Mouse (Mus musculus) layer of hippocampus, postnatal 14 days (tissue): ENCODE measurements around the gene Slco2a1. TPM values are rescaled to one million over a fixed set of nuclear protein-coding genes. Genes with fewer than 3 reads are reported as not detected.

Experiments used
- DNase-seq, 2 experiments: peaks; one replicate each; pipeline ENCODE4 v3.0.0; 2021 to 2022; ENCODE audit warnings: low spot score in 2 of 2, mixed read lengths in 1 of 2
- long read RNA-seq, 2 experiments: library from polyadenylated mRNA; stranded (forward); transcript quantifications; one replicate each; pipeline ENCODE4 v2.0.0; 2021
- total RNA-seq, 2 experiments: library from RNA; stranded (reverse); gene quantifications; 2 replicates each; pipeline ENCODE4 v1.2.3; 2021

The Slco2a1 gene
- total RNA-seq = 1 to 10 TPM; 5.3 to 5.8 TPM
- long read RNA-seq, experiment 1, partial matches to known transcripts = 4 of 7 reads
- long read RNA-seq, experiment 1, other reads (novel, unspliced or antisense) = 3 of 7 reads
- long read RNA-seq, experiment 2, full-length matches to known transcripts = 2 of 7 reads
- long read RNA-seq, experiment 2, partial matches to known transcripts = 3 of 7 reads
- long read RNA-seq, experiment 2, other reads (novel, unspliced or antisense) = 2 of 7 reads

DNA sequence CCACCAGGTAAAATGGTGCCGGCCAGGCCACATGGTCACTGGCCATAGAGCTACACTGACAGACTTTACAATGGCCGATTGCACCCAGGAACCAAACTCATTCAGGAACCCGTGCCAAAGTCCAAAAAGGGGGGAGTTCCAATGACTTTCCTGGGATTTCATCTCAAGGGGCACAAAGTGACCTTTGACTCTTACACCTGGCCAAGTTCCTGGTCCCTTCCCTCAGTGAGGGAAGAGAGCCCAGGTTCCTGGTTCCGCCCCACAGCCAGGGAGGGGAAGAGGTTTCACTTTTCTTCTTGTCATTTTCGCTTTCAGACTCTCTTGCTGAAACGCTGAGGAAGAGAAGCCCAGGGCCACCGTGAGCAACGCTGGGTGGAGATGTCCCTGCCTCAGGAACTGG is at the start of gene Slco2a1:
Gene Slco2a1, plus strand, starts transcription at position 251 of the 400 bp plus-strand sequence.
- no peak for DNase-seq

DNA sequence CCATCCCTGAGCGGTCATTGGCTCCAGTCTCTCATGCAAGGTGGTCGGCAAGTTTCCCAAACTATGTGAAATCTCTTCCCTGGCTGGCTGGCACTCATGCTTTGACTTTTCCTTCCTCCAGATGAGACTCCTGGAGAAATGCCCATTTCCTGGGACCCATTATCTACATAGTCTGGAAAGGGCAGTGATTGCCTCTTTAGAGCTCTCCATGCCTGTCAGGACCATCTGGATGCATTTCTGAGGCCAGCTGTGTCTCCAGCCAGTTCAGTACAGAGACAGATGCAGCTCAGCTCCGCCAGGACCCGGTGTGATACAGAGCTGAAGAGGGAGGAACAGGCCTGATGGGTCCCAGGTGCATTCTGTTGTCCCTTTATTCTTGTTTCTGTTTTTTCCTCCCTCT is 46.3 kb upstream of the Slco2a1 start:
- DNase-seq = no peak

DNA sequence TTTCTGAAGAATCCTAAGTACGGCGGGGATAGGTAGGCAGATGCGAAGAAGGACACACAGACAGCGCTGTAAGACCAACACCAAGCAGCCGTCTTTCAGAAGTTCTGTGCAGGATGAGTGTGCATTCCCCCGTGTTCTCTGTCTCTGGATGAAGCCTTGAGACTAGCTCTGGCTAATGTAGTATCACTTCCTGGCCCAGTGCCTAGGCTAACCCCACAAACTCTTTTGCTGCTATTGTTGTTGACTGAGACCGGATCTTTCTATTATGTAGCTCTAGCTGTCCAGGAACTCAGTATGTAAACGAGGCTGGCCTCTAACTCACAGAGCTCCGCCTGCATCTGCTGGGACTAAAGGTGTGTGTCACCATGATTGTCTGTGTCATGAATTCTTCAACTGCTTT is 43.6 kb upstream of the Slco2a1 start:
- DNase-seq = no peak

DNA sequence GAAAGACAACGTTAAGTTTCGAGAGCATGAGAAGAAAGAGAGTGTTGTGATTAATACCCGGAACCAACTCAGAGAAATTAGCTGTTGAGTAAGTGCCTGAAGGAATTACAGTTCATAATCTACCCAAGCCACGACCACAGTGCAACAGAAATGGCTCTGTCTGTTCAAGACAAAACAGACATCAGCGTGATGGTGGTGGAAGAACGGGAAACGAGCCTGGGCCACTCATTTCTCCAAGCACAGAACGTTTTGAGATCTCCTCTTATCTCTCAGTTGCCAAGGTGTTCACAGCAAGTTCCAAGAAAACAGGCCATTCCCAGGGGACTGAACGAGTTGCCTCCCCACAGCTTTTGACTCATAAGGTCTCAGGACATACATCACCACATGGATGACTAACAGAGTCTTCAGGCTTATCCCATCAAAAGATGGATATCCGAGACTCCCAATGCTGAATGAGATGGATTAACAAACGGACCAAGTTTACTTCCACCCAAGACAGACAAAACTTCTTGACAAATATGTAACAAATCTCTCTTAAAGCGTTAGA is 42.0 kb upstream of the Slco2a1 start:
- no peak for DNase-seq

DNA sequence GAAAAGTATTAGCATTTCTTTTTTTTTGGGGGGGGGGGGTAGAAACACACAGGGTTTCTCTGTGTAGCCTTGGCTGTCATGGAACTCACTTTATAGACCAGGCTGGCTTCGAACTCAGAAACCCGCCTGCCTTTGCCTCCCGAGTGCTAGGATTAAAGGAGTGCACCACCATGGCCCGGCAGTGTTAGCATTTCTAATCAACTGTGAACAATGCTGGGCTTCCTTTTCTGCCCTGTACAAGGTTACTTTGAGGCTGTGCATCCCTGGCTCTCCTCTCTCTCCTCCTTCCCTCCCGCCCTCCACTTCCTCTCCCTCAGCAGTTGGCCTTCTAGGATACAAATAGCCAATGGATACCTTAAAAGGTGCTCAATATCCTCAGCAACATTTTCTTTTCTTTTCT is 39.8 kb upstream of the Slco2a1 start:
- no peak for DNase-seq

DNA sequence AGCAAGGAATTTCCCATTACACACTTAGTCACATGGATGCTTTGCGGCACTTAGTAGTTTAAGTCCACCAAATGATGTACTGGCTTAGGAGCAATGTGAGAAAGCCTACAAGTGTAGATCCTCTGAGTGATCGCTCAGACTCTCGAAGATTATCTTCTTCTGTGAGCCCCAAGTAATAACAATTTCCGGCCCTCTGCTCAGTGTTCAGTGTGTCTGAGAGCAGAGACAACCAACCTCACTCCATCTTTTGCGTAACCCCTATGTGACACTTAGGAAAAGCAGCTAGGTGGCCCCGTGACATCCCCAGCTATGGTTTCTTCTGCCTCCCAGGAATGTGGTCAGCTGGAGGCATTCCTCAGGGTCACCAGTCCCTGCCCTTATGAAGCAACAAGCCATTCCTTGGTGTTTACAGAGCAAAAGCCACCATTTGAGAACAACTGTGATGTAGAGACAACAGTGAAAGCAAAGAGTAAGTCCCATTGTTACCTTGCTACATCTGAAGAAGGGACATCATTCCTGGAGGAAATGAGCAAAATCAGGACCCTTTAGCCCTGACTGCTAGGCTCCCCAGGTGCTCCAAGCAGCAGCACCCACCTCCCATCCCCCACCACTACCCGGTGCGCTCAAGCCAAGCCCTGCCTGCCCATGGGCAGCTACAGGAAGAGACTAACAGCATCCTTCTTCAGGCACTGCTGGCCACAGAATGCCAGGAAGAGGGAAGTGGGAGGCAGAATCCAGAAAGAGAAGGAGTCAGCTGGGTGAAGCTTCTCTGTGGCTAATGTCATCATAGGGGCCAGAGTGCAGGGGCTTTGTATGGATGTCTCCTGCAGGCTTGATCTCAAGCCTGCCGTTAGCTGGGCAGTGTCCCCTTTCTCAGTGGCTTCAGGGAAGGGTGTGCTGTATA is 37.2 kb upstream of the Slco2a1 start:
- no peak for DNase-seq

DNA sequence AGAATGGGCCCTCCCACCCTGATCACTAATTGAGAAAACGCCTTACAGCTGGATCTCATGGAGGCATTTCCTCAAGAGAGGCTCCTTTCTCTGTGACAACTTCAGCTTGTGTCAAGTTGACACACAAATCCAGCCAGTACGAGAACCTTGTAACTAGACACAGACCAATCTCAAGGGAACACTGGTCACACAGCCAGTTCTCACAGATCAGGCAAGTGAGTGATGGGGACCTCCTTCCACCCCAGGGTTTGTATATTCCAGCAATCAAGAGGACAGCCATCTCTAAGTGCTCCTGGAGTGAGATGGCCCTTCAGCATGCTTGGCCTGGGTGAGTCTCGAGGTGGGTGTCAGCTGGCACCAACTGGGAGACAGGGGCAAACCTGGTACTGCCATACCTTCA is 32.6 kb upstream of the Slco2a1 start:
- no peak for DNase-seq

DNA sequence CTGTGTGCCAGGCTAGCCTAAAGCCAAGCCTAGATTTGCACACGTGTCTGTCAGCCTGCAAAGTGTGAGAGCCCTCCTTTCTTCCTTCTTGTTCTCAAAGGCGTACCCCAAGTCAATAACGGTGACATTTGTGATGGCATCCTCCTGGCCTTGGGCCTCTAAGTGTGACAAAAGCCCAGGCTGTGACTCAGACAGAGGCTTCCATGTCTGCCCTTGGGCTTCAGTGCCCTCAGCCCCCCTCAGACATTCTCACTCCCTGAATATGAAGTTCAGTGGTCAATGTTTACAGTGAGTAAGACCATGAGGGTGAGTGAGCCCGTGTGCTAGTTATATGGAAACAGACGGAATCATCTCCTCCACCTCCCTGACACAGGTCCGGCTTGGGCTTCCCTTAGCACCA is 29.8 kb upstream of the Slco2a1 start:
- no peak for DNase-seq

DNA sequence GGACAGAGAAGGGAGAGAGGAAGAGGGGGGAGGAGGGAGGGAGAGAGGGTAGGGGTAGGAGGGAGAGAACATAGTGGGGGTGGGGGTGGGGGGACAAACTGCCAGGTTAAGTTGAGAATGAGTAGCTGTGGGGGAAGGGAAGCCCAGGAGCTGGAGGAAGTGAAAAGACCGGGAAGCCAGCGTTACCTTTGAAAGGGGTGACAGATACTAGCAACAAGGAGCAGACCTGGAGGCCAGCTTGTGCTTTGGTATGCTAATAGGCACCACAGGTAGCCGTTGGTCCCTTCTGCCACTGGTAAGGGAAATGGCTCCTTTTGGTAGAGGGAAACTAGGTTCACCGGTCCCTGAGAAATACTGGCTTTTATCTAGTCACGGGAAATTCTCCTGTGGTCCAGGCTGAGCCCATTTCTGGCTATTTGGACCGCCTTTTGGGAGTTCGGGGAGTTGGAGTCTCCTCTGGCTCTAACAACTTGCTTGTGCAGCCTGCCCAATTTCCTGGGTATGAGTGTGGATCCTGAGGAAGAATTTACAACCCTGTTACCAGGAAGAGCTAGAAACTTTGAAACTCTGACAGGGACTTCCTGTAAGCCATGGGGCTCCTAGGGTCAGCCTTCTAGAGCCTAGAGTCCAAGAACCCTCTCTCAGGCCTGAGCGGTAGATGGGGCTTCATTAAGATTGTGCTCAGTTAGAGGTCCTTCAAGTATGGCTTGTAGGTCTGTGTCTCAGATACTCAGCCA is 27.0 kb upstream of the Slco2a1 start:
- DNase-seq = no peak

DNA sequence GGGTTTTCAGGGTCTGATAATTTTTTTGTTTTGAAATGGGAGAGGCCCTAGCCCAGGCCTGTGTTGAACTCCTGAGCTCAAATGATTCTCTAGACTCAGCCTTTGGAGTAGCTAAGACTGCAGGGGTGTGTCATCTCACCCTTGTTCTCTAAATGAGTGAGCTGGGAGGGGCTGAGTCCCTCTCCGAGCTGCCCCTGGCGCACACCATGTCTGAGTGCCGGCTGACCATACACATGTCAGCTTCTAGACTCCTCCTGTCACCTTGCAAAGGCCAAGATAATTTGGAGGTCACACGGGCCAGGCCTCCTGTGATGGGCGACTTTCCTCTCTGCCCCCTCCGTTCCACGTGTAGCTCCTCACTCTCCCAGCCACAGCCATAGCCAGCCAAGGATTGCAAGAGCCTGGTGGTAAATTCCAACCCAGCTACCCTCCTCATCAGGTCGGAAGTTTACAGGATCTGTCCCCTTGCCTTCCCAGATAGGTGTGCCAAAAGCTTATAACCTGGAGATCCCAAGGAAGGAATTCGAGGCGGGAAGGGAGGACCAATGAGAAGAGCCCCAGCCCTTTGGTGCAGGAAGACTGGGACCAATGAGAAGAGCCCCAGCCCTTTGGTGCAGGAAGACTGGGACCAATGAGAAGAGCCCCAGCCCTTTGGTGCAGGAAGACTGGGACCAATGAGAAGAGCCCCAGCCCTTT is 26.3 kb upstream of the Slco2a1 start:
- no peak for DNase-seq

DNA sequence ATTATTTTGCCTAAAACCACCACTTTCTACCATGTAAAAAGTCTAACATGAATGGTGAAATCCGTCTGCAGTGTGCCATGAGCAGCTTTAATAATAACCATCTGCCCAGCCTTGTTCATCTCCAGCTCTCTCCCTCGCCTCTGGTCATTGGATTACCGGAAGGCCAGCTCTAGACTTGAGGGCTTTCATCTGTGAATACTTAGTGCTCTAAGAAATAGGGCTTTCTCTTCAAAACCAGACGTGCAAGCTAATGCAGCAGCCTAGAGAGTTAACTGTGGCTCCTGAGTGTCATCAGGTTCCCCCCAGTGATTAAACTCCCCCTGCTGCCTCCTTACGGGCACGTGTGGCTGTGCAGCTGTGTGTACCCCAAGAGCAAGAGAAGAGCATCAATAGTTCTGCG is 25.2 kb upstream of the Slco2a1 start:
- DNase-seq = no peak

DNA sequence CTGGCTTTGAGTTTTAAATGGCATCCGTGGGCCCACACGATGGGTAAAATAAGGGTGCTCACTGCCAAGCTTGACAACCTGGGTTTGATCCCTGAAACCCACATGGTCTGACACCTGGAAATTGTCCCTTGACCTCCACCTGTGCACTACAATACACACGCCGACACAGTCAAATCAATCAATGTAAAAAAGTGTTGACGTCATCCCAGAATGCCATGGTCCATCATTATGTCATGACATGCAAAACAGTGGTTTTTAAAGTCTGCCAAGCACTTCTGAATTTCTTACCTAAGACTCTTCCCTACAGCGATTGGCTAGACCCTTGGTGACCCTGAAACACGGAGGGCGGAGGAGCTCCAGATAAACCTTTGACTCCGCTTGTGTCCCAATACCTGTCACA is 23.9 kb upstream of the Slco2a1 start:
- DNase-seq = no peak

DNA sequence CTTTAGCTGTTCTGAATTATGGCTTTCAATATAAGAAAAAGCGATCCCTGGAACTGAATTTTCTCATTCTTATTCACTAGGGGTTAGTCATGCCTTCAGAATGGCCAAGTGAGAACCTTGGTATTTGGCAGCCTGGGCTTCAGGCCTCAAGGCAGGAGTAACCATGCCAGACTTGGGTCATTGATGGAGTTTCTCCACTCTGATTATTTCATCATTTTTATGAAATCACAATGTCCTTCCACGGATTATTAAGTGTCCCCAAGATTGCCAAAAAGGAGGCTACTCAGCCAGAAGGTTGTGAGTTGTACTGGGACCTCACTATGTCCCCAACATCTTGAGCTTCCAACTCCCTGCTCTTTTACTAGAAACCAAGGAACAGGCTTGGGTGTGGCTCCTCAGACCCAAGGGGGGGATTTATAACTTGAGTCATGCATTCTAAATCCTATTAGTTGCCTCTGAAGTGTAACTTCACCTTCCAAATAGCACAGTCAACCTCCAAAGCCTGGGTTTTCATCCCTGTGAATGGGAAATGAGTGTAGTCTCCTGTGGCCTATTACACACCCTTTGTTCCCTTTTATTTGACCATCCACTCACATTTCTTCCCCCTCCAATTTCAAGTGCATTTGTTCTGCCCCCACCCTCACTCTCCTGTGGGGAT is 16.0 kb upstream of the Slco2a1 start:
- no peak for DNase-seq

DNA sequence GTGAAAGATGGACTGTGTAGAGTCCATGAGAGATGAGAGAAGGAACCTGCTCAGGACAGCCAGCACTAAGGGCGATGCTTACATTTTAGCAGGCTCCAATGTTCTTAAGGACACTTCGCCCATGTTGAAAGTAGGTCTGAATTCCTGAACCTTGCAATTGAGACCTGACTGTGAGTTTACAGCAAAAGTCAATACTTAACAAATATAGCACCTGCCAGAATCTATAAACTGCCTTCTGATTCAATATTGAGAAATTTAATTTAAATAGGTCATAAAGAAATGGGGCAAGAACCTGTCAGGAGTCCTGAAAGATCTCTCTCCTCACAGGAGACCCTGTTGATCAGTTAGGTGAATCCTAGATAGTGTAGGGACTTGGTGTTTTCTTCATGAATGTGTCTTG is 12.6 kb upstream of the Slco2a1 start:
- DNase-seq = no peak

DNA sequence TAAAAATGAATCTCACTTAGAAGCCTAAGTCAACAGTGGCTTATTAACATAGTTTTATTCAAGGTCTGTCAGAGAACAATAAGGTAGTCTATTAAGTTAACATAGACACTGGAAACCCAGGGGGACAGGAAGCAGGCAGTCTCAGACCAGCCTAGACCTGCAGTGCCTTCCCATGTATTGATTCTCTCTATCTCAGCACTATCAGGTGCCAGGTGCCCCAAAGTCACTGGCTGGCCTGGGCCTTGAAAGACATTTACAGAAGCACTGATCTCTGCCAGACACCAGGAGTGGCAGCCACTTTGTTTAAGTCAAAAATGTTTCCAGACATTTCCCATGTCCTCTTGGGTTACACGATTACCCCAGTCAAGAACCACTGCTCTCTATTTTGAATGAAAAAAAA is 11.4 kb upstream of the Slco2a1 start:
- no peak for DNase-seq

DNA sequence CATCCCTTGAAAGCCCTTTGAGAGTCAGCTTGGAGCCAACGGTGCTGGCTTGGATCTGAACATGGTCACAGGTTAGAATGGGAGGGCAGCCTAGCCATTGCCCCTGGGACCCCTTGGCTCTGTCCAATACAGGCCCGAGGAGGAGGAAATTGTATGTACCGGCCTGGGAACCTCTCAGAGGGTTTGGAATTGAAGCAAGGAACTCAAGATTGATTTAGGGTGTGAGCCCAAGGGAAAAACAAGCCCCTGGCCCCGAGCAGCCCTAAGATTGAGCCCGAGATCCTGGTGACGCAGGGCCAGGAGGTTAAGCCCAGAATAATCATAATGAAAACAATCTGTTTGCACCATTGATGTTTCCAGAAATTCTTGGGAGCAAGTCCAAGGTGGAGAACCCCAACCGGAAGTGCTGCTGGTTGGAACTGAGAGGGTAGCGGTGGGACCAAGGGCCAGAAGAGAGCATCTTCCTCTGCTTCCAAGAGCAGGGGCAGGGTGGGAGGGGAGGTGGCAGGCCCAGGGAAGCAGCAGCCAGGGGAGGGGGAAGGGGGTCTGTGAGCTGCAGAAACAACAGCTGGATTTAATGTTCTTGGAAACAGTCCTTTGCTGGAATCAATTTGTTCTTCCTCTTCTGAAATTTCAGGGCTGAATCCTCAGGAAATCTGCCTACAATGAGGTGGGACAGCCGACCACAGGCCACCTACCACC is 10.6 kb upstream of the Slco2a1 start:
- no peak for DNase-seq

DNA sequence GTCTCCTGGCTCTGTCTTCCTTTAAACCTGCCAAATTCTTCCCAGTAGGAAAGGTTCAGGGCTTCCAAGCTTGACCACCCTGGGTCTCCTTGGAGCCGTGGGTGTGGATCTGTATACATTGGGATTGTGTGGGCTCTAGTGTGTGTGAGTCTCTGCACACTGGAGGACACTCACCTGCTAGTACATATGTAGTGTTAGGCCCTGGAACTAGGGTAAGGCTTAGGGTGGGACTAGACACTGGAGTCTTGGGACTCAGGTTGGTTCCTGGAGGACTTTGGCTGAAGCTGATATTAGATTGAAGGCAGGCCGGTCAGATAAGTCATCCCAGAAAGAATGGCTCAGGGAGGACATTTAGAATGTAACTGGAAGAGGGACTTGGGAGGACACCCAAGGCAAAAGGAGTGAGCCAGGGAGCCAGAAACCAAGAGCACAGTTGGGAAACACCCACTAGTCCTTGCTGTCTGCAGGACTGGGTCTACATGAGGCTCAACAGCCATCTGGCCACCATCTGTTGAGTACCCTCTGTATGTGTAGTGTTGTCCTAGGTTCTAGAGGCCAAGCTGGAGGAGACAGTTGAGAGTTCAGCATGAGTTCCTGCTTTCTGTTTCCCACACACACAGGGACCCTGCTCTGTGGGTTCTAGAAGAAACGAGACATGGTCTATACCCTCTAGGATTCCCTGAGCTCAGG is 9.4 kb upstream of the Slco2a1 start:
- DNase-seq = no peak

DNA sequence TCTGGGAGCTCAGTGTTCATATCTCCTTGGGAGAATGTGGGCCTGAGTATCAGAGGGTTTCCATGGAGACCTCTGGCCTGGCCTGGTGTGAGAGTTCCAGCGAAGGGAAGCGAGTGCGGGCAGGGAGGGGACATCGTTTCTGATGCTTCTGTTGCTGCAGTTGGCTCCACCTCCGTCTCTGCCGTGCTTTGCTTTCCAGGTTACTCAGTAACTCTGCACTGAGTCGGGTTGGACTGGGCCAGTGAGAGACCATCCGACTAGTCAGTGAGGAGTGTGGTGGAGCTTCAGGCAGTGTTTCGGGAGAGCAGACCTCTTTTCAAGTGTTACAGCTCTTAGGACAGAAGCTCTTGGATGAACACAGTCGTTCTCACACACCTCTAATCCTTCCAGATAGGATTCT is 8.6 kb upstream of the Slco2a1 start:
- no peak for DNase-seq

DNA sequence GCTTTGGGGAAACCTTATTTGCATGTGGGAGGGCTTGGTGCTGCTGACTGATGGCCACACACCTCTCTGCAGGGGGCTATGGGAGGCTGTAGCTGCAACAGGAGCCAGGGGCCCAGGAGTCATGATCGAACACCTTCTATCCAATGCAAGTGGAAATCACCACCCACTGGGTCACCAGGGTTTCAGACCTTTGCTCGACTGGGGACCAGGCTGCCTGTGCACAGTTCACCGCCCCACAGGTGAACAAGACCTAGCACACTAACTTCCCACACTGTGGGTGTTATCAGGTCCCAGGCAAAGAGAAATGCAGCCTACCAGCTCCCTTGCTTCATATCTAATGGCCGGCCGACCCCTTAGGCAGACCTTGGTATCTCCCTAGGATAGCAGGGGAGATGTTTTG is 8.1 kb upstream of the Slco2a1 start:
- no peak for DNase-seq
